Mouse (Mus musculus): ENCODE results near the gene Adra1d. TPM values are rescaled to one million over a fixed set of nuclear protein-coding genes. Genes with fewer than 3 reads are reported as not detected.

Gene Adra1d
- 0.56 and 0.62 TPM in 2 replicates for polyA plus RNA-seq (2012; rRNA removed)

DNA sequence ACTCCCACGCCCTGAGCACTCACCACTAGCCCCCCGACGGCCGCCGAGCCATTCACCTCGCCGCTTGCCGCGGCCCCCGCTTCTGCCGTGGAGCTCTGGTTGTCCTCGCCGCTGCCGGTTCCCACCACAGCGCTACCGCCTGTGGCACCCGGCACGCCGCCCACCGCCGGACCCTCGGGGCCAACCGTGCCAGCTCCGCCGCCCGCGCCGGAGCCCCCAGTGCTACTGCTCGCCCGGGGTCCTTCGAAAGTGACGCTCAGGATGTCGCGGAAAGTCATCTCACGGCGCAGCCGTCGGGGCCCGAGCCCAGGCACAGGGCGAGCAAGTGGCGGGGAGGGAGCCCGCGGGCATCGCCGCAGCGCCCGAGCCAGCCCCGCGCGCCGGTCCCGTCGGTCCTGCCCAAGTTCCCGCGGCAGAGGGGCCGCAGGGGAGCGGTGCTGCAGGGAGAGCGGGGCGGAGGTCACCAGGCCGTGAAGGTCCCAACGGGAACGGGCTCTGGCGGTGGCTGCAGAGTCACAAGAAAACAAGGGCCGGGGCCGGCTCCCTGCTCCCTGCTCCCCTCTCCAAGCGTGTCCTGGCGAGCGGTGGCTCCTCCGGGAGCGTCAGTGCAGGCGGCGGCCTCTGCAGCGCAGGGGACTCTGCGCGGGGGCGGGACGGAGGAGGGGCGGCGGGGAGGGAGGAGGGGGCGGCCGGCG is at the start of gene Adra1d:
Adra1d (minus strand) TSS at position 393 of the 695 bp plus-strand sequence.

Other genes with a start within 250 kb of the Adra1d start
- 0.39 and 0.81 TPM in 2 replicates for gene Rnf24, start 209.4 kb downstream of the Adra1d start, polyA plus RNA-seq (2012; rRNA removed)
- gene Smox, start 70.8 kb downstream of the Adra1d start, polyA plus RNA-seq (2012; rRNA removed), result 24.4 and 26.4 TPM in 2 replicates

Measured in stomach, adult 2 months (tissue).